Mouse (Mus musculus) ES-Bruce4 (cell line): ENCODE results near the gene Kncn.

Source experiments
- CTCF ChIP-seq: IDR thresholded peaks from one replicate; pipeline ENCODE4 v1.8.1; 2011; ENCODE audit warnings: low read depth, low read length
- POLR2A ChIP-seq: IDR thresholded peaks from one replicate; pipeline ENCODE4 v1.8.1; 2011; ENCODE audit warnings: low read length; ENCODE audit not compliant: insufficient read depth

- TF ChIP-seq POLR2A (no peak), CTCF (no peak)
Measured at GRCm38 (mm10) chr4:115886875-115887274, 2.7 kb downstream of the Kncn start.
